Mouse (Mus musculus) neural tube, embryonic 12.5 days (tissue): ENCODE results near the gene Tmem206. TPM values are rescaled to one million over a fixed set of nuclear protein-coding genes. Genes with fewer than 3 reads are reported as not detected.

ENCODE experiments used
- ATAC-seq: fragments of 200-750 bp; cut with Nextera tagmentation; 2 replicates; pipeline ENCODE4 v1.8.0; 2017; ENCODE audit warnings: low read depth, mild to moderate bottlenecking, moderate TSS enrichment, moderate library complexity; ENCODE audit not compliant: low FRiP score
- H3K27ac ChIP-seq: fragments of 300-500 bp; sonication (generic); 2 replicates; pipeline ENCODE4 v1.5.1; 2016
- H3K27me3 ChIP-seq: fragments of 300-500 bp; sonication (generic); replicated peaks from 2 replicates; pipeline ENCODE4 v1.6.1; 2016; ENCODE audit warnings: mild to moderate bottlenecking
- H3K36me3 ChIP-seq: fragments of 300-500 bp; sonication (generic); 2 replicates; pipeline ENCODE4 v1.6.1; 2016; ENCODE audit warnings: mild to moderate bottlenecking
- H3K4me1 ChIP-seq: fragments of 300-500 bp; sonication (generic); 2 replicates; pipeline ENCODE4 v1.6.1; 2016
- H3K4me2 ChIP-seq: fragments of 300-500 bp; sonication (generic); replicated peaks from 2 replicates; pipeline ENCODE4 v1.6.1; 2016; ENCODE audit warnings: mild to moderate bottlenecking
- H3K4me3 ChIP-seq: fragments of 300-500 bp; sonication (generic); 2 replicates; pipeline ENCODE4 v1.5.1; 2016
- H3K9ac ChIP-seq: fragments of 300-500 bp; sonication (generic); 2 replicates; pipeline ENCODE4 v1.6.1; 2016; ENCODE audit warnings: mild to moderate bottlenecking
- H3K9me3 ChIP-seq: fragments of 300-500 bp; sonication (generic); 2 replicates; pipeline ENCODE4 v1.6.1; 2016; ENCODE audit warnings: mild to moderate bottlenecking
- WGBS: fragments of 180-500 bp; shearing (Covaris S2); methylation state at CpG from one replicate; pipeline ENCODE4 v1.1.7; 2016; 5-methylcytosine and 5-hydroxymethylcytosine counted together
- polyA plus RNA-seq: library from polyadenylated mRNA; unstranded; fragments of >200 nt; fragmentation: Nextera tagmentation; extraction: Ambion mirVana; gene quantifications from 2 replicates; pipeline ENCODE4 v1.2.1, GENCODE M21; 2016

Tmem206 gene
- polyA plus RNA-seq, 1 experiment from 2014 or later = 37.2 TPM

GRCm38 (mm10) chr1:191368193-191368592 is 42.5 kb downstream of the Tmem206 start:
- Histone ChIP-seq H3K4me2 (no peak overlapping the region), H3K4me3 (no peak overlapping the region), H3K4me1 (no peaks in the 10 kb centered on the region), H3K36me3 (peaks cover 3% of the 10 kb centered on the region; the same call in 1 of the 2 replicates), H3K9ac (no peak overlapping the region), H3K27me3 (no peaks in the 10 kb centered on the region), H3K27ac (no peak overlapping the region), H3K9me3 (no peaks in the 10 kb centered on the region)
- WGBS = 95% methylated on average over 4 of the region's 4 CpGs
- ATAC-seq = no peak

DNA sequence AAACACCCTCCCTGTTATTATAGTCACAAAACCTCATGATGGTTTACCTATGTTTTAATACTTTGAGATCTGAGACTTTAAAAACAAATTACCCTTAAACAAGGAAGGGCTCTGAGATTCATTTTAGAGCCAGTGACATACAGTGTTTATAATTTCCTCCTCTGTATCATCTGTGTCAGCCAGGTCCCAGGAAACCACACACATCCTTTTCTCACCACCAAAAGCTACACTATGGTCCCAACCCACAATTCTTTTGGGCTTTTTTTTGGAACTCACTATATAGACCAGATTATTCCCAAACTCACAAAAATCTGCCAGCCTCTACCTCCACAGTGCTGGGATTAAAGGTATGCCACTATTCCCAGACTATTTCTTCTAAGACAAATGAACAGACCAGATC is 43.4 kb downstream of the Tmem206 start:
- Histone ChIP-seq H3K4me3 (no peak overlapping the region), H3K9me3 (no peaks in the 10 kb centered on the region), H3K4me1 (no peaks in the 10 kb centered on the region), H3K9ac (no peak overlapping the region), H3K27ac (no peak overlapping the region), H3K4me2 (no peak overlapping the region), H3K27me3 (no peaks in the 10 kb centered on the region), H3K36me3 (peaks cover 3% of the 10 kb centered on the region; the same call in 1 of the 2 replicates)
- ATAC-seq = no peak

GRCm38 (mm10) chr1:191374993-191375643 is 49.4 kb downstream of the Tmem206 start:
- 94% methylated on average over 10 of the region's 10 CpGs for WGBS
- Histone ChIP-seq H3K9ac (no peak overlapping the region), H3K9me3 (no peaks in the 10 kb centered on the region), H3K4me1 (no peaks in the 10 kb centered on the region), H3K36me3 (peaks cover 3% of the 10 kb centered on the region; the same call in 1 of the 2 replicates), H3K27me3 (no peaks in the 10 kb centered on the region), H3K27ac (no peak overlapping the region), H3K4me2 (no peak overlapping the region), H3K4me3 (no peak overlapping the region)
- ATAC-seq = no peak

DNA sequence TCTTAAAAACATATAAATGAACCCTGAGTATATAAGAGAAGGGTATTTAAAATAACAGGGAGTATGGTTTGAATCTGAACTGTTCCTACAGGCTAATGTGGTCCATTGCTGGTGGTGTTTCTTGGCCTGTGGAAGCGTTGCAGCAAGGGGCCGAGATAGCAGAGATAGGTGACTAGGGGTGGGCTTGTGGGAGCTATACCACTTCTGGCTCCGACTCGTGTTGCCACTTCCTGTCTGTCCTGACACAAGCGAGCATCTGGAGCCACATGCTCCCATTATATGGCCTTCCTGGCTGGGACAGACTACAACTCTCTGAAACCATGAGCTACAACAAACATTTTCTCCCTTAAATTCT is 49.9 kb downstream of the Tmem206 start:
- Histone ChIP-seq H3K9ac (no peak overlapping the region), H3K4me3 (no peak overlapping the region), H3K4me2 (no peak overlapping the region), H3K4me1 (no peaks in the 10 kb centered on the region), H3K27me3 (no peaks in the 10 kb centered on the region), H3K36me3 (peaks cover 2% of the 10 kb centered on the region; the same call in 1 of the 2 replicates), H3K27ac (no peak overlapping the region), H3K9me3 (no peaks in the 10 kb centered on the region)
- WGBS = 96% methylated on average over 5 of the region's 5 CpGs
- no peak for ATAC-seq

GRCm38 (mm10) chr1:191378080-191378479 is 52.4 kb downstream of the Tmem206 start:
- Histone ChIP-seq H3K9ac (no peak overlapping the region), H3K4me3 (no peak overlapping the region), H3K4me1 (no peaks in the 10 kb centered on the region), H3K27ac (no peak overlapping the region), H3K4me2 (no peak overlapping the region), H3K27me3 (no peaks in the 10 kb centered on the region), H3K36me3 (no peaks in the 10 kb centered on the region), H3K9me3 (no peaks in the 10 kb centered on the region)
- WGBS = 96% methylated on average over 2 of the region's 2 CpGs
- ATAC-seq = no peak

DNA sequence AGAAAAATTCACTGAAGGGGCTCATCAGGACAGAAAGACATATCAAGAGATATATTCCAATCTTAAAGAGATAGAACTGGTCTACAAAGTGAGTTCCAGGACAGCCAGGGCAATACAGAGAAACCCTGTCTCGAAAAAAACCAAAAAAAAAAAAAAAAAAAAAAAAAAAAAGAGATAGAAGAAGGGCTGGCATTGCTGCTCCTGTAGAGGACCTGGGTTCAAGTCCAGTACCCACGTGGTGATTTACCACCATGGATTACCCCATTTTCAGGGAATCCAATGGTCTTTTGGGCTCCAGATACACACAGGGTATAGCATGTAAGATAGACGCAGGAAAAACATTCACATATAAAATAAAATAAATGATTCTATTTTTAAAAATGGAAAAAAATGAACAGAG is 55.1 kb downstream of the Tmem206 start:
- no peaks in the 10 kb centered on the region for H3K36me3 ChIP-seq
- 92% methylated on average over 3 of the region's 3 CpGs for WGBS

GRCm38 (mm10) chr1:191381955-191382736 is 56.4 kb downstream of the Tmem206 start:
- no peaks in the 10 kb centered on the region for H3K9me3 ChIP-seq
- no peaks in the 10 kb centered on the region for H3K4me1 ChIP-seq
- H3K4me2 ChIP-seq = no peak overlapping the region
- no peak for ATAC-seq
- 92% methylated on average over 11 of the region's 11 CpGs for WGBS
- H3K9ac ChIP-seq = no peak overlapping the region
- H3K4me3 ChIP-seq = no peak overlapping the region
- no peak overlapping the region for H3K27ac ChIP-seq
- H3K27me3 ChIP-seq = no peaks in the 10 kb centered on the region
- H3K36me3 ChIP-seq = no peaks in the 10 kb centered on the region

More for the DNA sequence above, 55.1 kb downstream of the Tmem206 start:
- Histone ChIP-seq H3K27ac (no peak overlapping the region), H3K9ac (no peak overlapping the region), H3K4me2 (no peak overlapping the region), H3K27me3 (no peaks in the 10 kb centered on the region), H3K9me3 (no peaks in the 10 kb centered on the region), H3K4me3 (no peak overlapping the region), H3K4me1 (no peaks in the 10 kb centered on the region)
- ATAC-seq = no peak

DNA sequence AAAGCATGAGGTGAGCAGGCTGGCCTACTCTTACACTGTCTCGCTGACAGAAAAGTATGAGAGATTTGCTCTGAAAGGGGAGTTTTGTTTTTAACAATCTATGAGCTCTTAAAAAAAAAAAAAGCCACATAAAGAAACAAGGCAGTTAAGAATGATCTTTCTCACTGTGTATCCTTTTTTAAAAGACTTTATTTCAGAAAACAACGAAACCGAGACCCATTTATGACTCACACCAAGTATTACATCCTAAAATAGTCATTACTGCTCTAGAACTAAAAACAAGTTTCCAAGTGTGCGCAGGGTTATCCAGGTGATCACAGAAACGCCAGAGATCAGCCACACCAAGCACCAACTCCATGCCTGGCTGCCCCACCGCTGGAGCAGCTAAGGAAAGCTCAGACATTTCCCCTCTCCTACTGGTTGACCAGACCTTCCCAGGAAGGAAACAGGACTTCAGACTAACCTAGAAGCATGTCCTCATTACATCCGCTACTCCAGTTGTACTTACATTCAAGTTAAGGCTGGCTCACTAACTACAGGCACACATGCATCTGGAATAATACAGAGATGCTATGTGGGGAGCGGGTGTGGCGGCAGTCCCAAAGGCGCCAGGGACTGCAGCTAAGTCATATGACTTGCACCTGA is 59.2 kb downstream of the Tmem206 start:
- H3K36me3 ChIP-seq = no peaks in the 10 kb centered on the region
- no peak overlapping the region for H3K4me2 ChIP-seq
- no peak overlapping the region for H3K27ac ChIP-seq
- H3K4me3 ChIP-seq = no peak overlapping the region
- WGBS = 95% methylated on average over 10 of the region's 10 CpGs
- H3K27me3 ChIP-seq = no peaks in the 10 kb centered on the region
- no peaks in the 10 kb centered on the region for H3K4me1 ChIP-seq
- H3K9me3 ChIP-seq = no peaks in the 10 kb centered on the region
- no peak overlapping the region for H3K9ac ChIP-seq
- ATAC-seq = no peak

DNA sequence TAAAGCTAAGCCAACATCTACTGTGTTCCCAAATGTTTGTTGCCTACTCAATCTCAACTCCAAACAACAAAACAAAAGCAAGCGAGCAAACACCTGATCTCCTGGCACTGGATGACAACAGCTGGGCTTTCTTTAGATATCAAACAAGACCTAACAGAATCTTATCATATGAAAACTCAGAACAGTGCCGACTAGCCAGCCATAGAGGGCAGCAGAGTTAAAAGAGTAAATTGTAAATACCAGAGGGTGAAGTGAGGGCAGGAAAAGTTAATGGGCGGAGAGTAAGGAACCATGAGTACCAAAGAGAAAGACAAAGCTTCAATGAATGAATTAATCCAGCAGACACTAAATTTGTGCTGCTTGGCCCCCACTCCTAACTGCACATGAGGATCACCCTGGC is 65.6 kb downstream of the Tmem206 start:
- Histone ChIP-seq H3K4me1 (0 out of 2 replicates have a peak, but pooled peaks cover 3% of the 10 kb centered on the region), H3K27ac (no peak overlapping the region), H3K36me3 (no peaks in the 10 kb centered on the region), H3K27me3 (no peaks in the 10 kb centered on the region), H3K9me3 (no peaks in the 10 kb centered on the region), H3K9ac (no peak overlapping the region), H3K4me2 (no peak overlapping the region), H3K4me3 (no peak overlapping the region)
- 29% methylated on average over 3 of the region's 3 CpGs for WGBS
- ATAC-seq = no peak

DNA sequence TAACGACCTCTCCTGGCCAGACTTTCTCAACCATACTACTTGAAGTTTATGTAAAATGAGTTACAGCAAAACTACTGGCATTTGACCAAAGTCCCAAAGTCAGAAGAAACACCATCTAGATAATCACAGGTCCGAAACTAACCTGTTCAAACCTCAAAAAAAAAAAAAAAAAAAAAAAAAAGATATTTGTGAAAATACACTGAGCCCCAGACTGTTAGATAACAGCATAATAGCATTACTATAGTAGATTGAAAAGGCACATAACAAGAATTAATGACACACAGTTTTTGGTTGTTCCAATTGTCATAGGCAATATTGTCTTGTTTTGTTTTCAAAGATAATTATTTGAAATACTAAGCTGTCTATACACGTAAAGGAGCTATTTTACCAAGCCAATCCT is 67.8 kb downstream of the Tmem206 start:
- H3K4me3 ChIP-seq = no peak overlapping the region
- H3K9ac ChIP-seq = no peak overlapping the region
- H3K4me2 ChIP-seq = no peak overlapping the region
- no peak for ATAC-seq
- H3K27me3 ChIP-seq = no peaks in the 10 kb centered on the region
- no peaks in the 10 kb centered on the region for H3K36me3 ChIP-seq
- 87% methylated on average over 3 of the region's 3 CpGs for WGBS
- H3K9me3 ChIP-seq = no peaks in the 10 kb centered on the region
- H3K4me1 ChIP-seq = 0 out of 2 replicates have a peak, but pooled peaks cover 3% of the 10 kb centered on the region
- H3K27ac ChIP-seq = no peak overlapping the region

DNA sequence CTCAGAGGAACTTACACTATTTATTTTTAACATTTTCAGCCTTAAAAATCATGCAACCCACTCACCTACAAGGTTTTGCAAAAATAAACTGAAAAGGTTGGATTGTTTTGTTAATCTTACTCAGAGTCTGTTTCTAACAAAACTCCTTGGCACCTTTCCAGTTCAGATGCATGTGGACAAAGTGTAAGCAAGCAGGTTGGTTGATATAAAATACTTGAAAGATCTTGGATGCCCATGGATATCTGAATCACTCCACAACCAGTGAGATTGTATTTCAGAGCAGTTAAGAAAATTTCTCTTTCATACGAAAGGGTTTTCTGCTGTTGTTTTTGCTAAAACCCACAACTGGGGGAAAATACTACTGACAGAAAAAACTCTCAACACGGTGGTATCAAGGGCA is 68.4 kb downstream of the Tmem206 start:
- H3K4me2 ChIP-seq = no peak overlapping the region

DNA sequence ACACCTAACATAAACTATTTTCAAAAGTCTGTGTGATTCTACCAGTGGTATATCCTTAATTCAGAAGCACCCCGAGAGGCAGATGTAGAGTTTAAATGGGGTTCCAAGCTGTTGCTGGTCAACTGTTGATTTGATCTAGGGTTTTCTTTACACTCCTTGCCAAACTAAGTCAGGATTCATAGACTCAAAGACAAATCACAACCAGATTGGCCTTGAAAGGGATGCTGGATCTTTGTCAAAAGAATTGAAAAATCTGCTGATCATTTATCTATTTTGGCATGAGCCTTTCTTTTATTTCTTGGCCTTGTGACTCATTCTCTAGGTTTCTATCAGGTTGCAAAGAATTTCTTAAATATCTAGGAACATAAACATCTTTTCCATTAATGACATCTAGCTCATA is 69.5 kb downstream of the Tmem206 start:
- Histone ChIP-seq H3K4me3 (no peak overlapping the region), H3K36me3 (no peaks in the 10 kb centered on the region), H3K9ac (no peak overlapping the region), H3K9me3 (no peaks in the 10 kb centered on the region), H3K27me3 (no peaks in the 10 kb centered on the region), H3K27ac (no peak overlapping the region), H3K4me2 (peak overlapping the region; percentile 80), H3K4me1 (0 out of 2 replicates have a peak, but pooled peaks cover 3% of the 10 kb centered on the region)
- ATAC-seq = no peak
- WGBS = 44% methylated on average over 1 of the region's 1 CpGs

More for the DNA sequence above, 68.4 kb downstream of the Tmem206 start:
- no peak overlapping the region for H3K9ac ChIP-seq
- no peaks in the 10 kb centered on the region for H3K27me3 ChIP-seq
- no peaks in the 10 kb centered on the region for H3K9me3 ChIP-seq
- no peaks in the 10 kb centered on the region for H3K36me3 ChIP-seq
- 71% methylated on average over 2 of the region's 2 CpGs for WGBS
- ATAC-seq = no peak
- H3K27ac ChIP-seq = no peak overlapping the region
- H3K4me1 ChIP-seq = 0 out of 2 replicates have a peak, but pooled peaks cover 3% of the 10 kb centered on the region
- no peak overlapping the region for H3K4me3 ChIP-seq
